Mouse (Mus musculus): Measurements from ENCODE around the gene L1td1. TPM values are rescaled to one million over a fixed set of nuclear protein-coding genes. Genes with fewer than 3 reads are reported as not detected.
A peak's percentile ranks its signal among the peaks of the same experiment; 100 is the strongest.
"Not testable (repeated sequence)": the region's sequence is repeated elsewhere in the genome, so short reads cannot be mapped to it uniquely, and the experiment has no call there.

L1td1 gene
- total RNA-seq (2021): not detected in 2 replicates
- long read RNA-seq, experiment 1: 0 reads
- long read RNA-seq, experiment 2: 0 reads

- peak; percentile 5 for DNase-seq
Observed at GRCm38 (mm10) chr4:98726590-98727237, at the start of gene L1td1. Gene L1td1, plus strand, starts transcription at chr4:98726734.

- DNase-seq: no peak
Observed at GRCm38 (mm10) chr4:98677506-98677905, 49.0 kb upstream of the L1td1 start.

GRCm38 (mm10) chr4:98686678-98687267 lies 39.8 kb upstream of the L1td1 start:
- DNase-seq: no peak

- DNase-seq: no peak
Observed at GRCm38 (mm10) chr4:98688116-98688515, 38.4 kb upstream of the L1td1 start.

DNA sequence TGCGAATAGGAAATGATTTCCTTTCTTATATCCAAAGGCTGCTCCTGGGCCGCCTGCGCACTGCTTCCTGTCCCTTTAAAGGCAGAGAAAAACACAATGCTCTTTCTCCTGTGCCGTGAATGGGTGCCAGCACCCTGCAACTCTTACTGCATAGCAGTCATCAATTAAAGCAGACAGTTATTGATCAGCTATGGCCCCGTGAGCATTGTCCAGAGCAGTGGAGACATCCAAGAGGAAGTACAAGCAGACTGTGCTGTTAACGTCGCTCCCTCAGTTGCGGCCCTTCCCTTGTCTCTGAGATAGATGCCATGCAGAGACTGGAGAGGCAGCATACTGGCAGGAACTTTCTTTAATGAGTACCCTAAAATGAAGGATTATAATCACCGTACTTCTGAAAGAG lies 38.0 kb upstream of the L1td1 start:
- no peak for DNase-seq

- no peak for DNase-seq
Observed at GRCm38 (mm10) chr4:98689988-98690387, 36.5 kb upstream of the L1td1 start.

DNA sequence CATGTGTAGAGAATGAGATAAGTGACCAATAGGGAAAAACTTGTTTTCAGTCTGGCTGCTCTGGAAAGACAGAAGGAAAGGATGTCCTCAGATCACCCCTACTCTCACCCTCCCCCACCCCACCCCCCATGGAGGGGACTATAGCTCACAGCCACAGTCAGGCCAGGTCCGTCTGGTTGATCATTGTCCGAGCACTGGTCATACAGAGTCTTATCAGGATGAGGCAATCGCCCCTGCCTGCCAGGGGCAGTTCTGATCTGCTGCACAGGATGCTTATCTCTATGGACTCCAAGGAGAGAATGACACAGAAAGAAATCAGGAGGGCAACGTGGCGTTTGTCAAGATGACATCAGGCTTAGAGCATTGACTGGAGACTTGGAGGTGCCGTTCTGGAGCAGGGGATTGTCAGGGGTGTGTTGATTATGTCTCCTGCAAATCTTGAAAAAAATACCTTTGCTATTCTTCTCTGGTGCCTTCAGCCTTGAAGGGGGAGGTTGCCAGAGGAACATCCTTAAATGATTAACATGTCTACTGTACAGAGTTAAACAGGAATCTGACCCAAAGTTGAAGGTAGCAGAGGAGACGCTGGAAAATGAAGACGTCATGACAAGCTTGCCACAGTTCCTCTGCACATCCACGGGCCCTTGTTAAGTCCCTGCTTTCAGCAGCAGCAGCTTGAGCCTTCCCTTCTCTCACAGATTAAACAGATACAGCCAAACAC lies 32.9 kb upstream of the L1td1 start:
- no peak for DNase-seq

DNA sequence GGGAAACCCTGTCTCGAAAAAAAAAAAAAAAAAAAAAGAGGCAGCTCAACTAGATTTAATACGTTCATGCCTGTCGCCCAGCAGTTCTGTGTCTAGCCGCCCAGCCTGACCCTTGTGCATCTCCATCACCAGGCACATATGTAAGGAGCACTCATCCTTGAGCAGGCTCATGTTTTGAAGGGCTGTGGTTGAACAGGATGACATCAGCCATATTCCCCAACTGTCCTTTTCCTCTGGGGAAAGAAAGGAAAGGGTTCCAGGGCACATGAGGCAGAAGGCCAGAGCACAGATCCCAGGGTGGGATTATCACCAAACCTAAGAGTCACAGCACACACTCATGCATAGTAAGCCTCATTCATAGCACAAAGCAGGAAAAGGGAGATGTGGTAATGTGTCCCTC lies 28.6 kb upstream of the L1td1 start:
- no peak for DNase-seq

DNA sequence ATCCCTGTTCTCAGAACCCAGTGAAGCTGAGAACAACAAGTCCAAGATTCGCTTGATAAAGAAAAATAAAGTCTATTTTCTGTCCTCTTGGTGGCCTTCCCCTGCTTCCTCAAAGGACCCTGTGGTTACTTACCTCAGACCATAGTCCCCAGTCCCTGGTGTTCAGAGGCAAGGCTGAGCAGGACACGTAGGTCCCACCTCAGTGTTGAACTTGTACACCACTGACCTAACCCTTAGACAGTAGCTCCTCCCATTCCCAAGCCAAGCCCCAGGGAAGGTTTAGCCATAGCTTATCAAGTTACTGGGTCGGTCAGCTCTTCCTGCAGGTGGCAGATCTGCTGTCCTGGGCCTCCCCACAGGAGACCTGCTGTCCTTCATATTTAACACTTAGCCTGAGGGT lies 27.6 kb upstream of the L1td1 start:
- no peak for DNase-seq

- DNase-seq: no peak
Observed at GRCm38 (mm10) chr4:98700156-98700555, 26.4 kb upstream of the L1td1 start.

DNA sequence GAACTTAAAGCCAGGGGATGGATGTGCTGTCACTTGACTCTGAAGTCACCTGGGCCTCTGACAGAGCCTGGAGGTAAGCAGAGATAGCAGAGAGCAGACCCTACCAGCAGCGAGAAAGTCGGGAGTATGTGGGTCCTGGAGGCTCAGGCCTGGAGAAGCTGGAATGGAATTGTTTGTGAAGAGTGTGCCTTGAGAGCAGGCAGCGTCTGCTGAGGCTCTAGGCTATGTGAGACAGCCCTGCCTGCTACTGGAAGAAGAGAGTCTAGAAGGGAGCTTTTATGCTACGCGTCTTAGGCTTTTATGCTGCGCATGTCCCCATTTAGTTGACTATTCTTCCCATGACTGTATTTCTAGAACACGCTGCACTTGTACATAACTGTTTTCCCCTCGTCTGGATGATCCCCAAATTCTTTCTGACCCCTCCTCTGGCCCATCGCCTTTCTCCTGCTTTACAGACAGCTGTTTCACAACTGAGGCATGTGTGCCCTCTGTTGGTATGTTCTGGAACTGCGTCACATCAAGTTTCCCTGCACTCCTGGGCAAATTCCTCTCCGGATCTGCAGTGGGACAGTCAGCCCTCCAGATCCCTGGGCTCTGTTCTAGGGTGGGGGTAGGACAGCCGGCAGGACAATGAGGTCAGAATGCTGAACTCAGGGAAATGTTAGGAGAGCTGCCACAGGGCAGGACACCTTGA lies 24.2 kb upstream of the L1td1 start:
- DNase-seq: peak; percentile 73

DNA sequence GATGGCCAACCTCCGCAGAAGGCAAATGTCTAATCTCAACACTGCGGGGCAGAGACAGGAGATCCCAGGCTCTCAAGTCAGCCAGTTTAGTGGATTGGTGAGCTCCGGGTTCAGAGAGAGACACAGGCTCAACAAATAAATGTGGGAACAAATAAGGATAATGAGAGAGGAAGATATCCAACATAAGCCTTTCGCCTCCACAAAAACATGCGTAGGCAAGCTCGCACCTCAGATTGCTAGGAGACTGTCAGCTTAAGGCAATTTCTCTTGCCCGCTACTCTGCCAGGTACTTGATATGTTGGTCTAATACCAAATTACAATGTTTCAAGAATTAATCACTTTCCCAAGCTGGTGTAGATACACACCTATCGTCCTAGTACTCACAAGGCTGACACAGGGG lies 15.6 kb upstream of the L1td1 start:
- DNase-seq: no peak

DNA sequence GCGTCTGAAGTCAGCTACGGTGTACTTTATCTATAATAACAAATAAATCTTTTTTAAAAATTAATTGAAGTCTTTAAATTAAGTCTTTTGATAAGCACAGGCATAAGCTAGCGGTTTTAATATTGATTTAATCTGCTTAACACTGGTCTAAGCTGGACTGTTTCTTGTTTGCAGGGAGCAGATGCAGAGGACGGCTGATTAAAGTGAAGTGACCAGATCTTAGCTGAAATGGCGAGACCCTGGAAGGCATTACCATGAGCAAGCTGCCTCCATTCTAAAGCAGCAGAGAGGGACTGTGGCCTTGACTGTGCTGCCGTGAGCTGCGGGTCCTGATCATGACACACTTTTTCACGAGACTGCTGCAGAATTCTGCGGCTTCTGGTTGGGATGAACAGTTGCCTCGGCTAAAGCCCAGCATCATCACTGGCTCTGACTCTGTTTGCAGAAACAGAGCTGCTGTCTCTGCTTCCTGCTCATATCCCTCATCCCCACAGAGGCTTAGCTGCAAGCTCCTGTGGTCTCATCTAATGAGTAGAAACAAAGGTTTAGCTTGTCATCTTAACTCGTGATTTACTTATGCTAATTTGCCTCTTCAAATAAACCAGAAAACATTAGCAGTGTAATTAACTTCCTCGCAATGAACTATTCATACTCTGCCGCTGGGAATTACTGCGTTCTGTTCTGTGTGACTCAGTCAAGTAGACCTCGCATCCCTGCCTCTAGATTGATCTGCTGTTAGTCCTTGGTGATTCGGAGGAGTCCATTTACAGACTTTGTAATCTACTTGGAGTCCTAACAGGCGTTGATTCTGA lies 8.6 kb upstream of the L1td1 start:
- DNase-seq: no peak

DNA sequence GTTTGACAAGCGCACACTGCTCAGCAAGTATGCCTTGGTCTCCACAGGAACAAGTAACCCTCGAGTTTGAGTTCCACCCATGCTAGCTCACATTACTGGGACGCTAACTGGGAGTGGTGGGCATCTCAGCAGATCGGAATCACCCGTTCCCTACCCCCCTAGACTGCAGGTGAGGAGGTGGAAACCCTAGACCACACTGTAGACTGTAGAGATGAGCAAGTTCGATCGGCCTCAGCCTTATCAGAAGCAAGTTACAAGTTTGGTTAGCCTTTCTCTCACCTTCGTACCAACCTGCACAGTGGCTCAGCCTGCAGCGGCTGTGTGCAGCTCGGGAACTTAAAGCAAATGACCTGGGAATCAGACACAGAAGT lies 8.0 kb upstream of the L1td1 start:
- no peak for DNase-seq

- DNase-seq: peak; percentile 79
Observed at GRCm38 (mm10) chr4:98722454-98722853, 4.1 kb upstream of the L1td1 start.

- DNase-seq: not testable (repeated sequence)
Observed at GRCm38 (mm10) chr4:98724682-98725081, 1.9 kb upstream of the L1td1 start.

DNA sequence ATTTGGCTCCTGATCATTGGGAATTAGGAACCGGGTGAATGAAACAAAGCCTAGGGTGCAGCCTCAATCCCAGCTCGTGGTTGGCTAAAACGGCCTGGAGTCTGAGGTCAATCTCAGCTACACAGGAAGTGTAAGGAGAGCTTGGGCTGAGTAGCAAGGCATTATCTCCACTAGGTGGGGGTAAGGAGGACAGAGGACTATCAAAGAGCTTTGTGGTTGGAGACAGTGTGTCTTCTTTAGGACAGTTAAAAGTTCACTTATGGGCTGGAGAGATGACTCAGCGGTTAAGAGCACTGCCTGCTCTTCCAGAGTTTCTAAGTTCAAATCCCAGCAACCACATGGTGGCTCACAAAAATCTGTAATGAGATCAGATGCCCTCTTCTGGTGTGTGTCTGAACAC lies 1.1 kb upstream of the L1td1 start:
- DNase-seq: peak; percentile 14

- DNase-seq: no peak
Observed at GRCm38 (mm10) chr4:98727295-98727958, 893 bp downstream of the L1td1 start.

- DNase-seq: no peak
Observed at GRCm38 (mm10) chr4:98727959-98728347, 1.4 kb downstream of the L1td1 start.

DNA sequence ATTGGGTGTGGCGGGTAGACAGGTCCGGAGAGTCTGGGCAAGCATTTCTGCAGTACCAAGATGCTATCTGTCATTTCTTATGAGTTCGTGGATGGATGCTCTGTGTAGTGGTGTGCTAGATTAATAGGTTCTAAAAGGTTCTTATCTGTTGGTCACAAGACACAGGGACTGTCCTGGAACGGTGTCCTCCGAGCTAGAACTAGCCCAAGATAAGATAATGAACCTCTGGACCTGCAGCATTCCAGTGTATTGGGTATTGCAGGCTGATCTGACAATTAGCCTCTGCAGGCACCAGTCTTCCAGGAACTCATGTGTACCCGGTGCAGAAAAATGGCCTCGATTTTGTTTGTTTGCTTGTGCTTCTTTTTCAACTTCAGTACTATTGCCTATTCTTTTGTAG lies 2.2 kb downstream of the L1td1 start:
- no peak for DNase-seq

DNA sequence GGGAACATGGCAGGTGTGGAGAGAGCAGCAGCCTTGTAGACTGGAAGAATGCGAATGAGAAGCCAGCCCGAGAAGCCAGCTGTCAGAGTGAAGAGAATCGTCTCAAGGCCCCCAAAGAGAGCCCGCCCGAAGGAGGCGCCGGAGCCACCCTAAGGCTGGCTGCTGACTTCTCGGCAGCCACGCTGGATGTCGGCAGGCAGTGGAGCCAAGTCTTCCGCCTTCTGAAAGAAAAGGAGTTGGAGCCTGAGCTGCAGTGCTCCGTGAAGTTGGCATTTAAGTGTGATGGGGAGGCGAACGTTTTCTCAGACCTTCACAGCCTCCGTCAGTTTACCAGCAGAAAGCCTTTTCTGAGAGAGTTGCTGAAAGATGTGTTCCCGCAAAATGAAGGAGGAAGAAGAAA lies 7.1 kb downstream of the L1td1 start:
- no peak for DNase-seq

DNA sequence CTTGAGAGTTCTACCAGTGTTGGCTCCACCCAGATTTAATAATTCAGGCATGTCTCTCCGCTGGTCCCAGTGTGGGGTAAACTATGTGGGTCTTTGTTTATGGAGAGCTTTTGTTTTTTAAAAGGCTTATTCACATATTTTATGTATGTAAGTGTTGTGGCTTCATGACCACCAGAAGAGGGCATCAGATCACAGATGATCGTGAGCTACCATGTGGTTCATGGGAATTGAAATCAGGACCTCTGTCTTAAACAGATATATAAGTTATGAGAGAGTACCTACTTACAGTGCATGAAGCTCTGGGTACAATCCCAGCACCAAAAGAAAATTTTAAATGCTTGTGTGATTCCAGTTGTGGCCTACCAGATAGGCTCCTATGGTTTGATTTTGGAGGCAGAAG lies 13.2 kb downstream of the L1td1 start:
- DNase-seq: peak; percentile 22

Data from adrenal gland, postnatal 14 days (tissue).